Mouse (Mus musculus) spleen, postnatal 0 days (tissue): Measurements from ENCODE around the gene Car2. TPM values are rescaled to one million over a fixed set of nuclear protein-coding genes. Genes with fewer than 3 reads are reported as not detected.

ENCODE experiments used
- polyA plus RNA-seq: library from polyadenylated mRNA; unstranded; fragments of >200 nt; fragmentation: Nextera tagmentation; extraction: Ambion mirVana; gene quantifications from 2 replicates; pipeline ENCODE4 v1.2.1, GENCODE M21; 2015

The Car2 gene
- polyA plus RNA-seq, result 1,811 and 2,159 TPM in 2 replicates

DNA sequence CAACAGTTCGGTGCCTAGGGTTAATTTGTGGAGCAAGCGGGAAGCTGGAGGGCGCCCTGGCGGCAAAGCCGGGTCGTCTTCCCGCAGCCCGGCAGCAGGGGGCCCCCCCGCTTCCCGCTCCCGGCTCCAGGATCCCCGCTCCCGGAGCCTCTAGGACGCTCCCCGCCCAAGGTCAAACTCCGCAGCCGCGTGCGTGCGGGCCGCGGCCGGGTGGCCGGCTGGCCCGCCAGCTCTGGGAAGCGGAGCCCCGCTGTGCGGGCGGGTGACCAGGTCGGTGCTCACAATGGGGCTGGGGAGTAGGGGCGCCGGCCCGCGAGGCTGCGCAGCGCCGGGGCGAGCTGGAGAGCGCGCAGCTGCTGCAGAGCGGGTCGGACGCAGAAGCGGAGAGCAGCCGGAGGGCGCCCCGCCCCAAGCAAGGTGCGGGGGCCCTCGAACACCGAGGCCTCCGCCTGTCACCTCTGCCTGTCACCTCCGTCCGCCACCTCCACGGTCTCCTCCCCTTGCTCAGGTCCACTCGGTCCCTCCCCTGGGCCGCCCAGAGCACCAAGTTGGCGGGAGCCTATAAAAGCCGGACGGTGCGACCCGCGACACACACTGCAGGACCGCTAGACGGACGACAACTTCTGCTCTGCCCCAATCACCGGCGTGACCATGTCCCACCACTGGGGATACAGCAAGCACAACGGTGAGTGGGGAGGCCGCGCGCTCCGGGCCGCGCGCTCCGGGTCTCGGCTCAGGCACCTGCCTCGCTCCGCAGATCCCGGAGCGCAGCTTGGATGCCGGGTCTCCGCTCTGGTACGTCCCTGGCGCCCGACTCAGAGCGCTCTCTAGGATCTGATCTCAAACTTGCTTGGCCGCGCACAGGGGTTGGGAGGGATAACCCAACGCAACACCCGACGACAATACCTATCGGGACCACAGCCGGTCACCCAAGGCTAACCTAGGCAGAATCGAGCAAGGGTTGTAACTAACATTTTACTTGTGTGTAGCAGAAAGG is at the start of gene Car2:
Car2 (plus strand) TSS at position 172 of the 997 bp plus-strand sequence.

GRCm38 (mm10) chr3:14863022-14863711 is 22.9 kb upstream of the Car2 start, which contains the start of gene Car3:
Gene Car3, plus strand, starts transcription at chr3:14863512.

Other genes with a start within 250 kb of the Car2 start
- 2.6 and 2.8 TPM in 2 replicates for gene Car13, start 244.5 kb upstream of the Car2 start, polyA plus RNA-seq
- gene Car1, start 77.9 kb upstream of the Car2 start, polyA plus RNA-seq, result 89.1 and 96.8 TPM in 2 replicates
- 0.61 and 0.87 TPM in 2 replicates for gene Car3, start 22.8 kb upstream of the Car2 start, polyA plus RNA-seq